Mouse (Mus musculus) left cerebral cortex, postnatal 25 days (tissue): ENCODE measurements around the gene Btnl6. TPM values are rescaled to one million over a fixed set of nuclear protein-coding genes. Genes with fewer than 3 reads are reported as not detected.
"Not testable (repeated sequence)": the region's sequence is repeated elsewhere in the genome, so short reads cannot be mapped to it uniquely, and the experiment has no call there.

ENCODE experiments used
- DNase-seq, 2 experiments: peaks; one replicate each; pipeline ENCODE4 v3.0.0; 2022; ENCODE audit warnings: low spot score in 2 of 2, mixed read lengths in 1 of 2
- intact Hi-C: fragments of 180-260 bp; cut with DNase I; formaldehyde crosslinking; loops from one replicate; pipeline ENCODE4 v1.15.1; 2025
- total RNA-seq, 2 experiments: library from RNA; stranded (reverse); gene quantifications; 2 replicates each; pipeline ENCODE4 v1.2.3; 2021

Gene Btnl6
- total RNA-seq, 2 experiments from 2014 or later = not detected

DNA sequence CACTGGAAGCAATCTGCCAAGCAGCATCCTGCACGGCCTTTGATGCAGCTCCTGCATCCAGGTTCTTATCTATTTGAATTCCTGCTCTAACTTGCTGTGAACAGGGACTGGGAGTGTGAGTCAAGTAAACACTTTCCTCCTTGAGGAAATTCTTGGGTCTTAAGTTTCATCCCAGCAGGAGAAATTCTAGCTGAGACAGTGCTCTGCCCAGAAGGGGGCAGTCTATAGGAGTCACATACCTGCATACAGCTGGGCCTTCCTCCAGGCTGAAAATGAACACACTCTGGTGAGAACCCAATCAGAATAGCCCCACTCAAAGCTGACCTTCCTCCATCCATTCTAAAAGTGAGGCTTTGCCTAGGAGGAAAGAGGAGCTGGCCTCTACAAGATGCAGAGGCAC is 5.4 kb downstream of the Btnl6 start:
- DNase-seq, intact Hi-C loops: not testable (repeated sequence)

DNA sequence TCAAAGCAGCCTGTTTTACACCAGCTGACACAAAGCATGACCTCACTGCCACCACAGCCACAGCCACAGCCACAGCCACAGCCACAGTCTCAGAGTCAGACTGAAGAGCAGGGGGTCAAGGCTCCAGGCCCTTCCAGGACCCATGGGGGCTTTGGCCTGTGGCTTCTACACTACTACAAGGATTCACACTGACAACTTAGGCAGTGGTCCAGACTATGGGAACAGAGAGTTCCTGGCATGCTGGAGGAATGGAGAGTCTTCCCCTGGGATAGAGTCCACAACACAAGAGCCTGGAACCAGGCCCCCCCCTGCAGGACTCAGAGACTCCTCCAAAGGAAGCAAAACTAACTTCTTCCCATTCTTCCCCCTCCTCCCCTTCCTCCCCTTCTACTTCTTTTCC is 9.6 kb downstream of the Btnl6 start:
- intact Hi-C loops = no loop called here
- DNase-seq = no peak

DNA sequence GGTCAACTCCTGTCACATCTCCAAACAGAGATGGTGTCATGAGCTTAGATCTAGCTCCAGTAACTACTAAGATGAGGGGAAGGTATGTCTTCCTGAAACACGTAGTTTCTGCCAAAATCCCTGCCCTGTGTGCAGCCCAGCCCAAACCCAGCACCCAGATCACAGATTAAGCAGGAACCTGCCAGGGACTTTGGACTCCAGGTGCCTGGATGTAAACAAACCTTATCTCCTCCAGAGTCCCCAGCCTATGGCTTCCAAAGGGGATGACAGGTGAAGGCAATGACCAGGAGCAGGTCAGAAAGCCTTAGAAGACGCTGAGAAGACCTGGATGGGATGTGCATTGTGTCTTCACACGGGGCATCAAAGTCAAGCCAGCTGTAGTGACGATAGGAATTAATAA is 19.4 kb downstream of the Btnl6 start:
- intact Hi-C loops, DNase-seq: not testable (repeated sequence)

DNA sequence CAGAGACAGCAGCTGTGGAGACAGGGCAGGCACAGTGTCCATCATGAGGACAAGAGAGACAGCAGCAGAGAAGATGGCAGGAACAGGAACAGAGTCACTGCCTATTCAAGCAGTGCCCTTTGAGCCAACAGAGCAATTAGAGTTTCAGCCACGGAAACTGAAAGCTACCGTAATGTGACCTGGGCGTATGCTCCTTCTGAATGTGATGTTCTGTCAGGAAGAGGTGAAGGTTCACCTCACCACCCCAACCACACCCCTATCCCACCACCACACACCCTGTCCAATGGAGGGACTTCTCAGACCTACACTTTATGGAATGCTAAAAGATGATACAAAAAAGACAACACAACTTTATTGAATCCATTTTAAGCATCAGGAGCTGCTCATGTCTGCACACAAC is 19.8 kb downstream of the Btnl6 start:
- DNase-seq, intact Hi-C loops: not testable (repeated sequence)

DNA sequence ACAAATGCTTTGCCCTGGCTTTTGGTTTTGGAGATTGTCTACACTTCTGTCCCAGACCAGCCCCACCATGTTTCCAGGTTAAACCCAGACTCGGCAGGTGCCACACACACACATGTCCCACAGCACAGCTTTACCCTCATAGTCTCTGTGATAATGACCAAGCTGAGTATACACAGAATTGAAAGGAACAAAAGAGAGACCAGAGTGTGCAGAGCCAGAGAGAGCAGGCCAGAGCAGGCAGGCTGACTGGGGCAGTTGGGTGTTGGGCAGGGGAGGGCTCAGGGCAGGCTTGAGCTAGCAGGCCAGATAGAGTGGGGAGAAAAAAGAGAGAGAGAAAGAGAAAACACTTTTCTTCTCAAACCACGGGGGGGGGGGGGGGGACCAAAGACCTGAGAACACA is 20.6 kb downstream of the Btnl6 start:
- no peak for DNase-seq
- intact Hi-C loops = no loop called here

DNA sequence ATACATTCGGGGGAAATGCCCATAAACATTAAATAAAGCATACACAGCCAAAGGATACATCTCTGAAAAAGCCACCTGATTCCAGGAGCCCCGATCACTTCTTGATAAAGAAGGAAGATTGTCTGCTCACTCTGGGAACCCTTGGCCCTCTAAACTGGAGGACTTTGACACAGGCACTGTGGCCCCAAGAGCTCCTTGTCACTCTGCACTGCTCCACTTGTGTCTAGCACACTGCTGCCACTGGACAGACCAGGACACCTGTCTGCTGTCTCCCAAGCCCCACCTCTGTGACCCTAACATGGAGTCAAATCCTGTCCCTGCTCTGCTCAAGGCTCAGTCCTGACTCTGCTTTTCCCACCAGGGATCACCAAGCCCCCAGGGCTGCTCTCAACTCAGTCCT is 22.0 kb downstream of the Btnl6 start:
- intact Hi-C loops, DNase-seq: not testable (repeated sequence)

DNA sequence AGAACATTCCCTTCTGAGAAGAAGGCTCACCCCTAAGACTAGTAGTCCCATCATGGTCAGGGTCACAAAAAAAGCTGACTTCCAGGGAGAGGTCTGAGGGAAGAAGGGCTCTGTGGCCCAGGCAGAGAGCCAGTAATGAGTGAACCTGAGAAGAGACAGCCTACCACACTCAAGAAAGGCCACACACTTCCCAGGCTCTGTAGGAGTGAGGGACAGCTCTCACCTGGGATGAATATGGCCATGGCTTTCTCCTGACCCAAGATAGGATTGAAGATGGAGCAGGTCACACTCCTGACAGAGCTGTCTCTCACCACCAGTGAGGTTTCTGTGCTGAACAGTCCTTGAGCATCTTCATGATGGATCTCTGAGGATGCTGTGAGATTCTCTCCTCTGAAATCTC is 24.4 kb downstream of the Btnl6 start:
- no peak for DNase-seq
- intact Hi-C loops = no loop called here

DNA sequence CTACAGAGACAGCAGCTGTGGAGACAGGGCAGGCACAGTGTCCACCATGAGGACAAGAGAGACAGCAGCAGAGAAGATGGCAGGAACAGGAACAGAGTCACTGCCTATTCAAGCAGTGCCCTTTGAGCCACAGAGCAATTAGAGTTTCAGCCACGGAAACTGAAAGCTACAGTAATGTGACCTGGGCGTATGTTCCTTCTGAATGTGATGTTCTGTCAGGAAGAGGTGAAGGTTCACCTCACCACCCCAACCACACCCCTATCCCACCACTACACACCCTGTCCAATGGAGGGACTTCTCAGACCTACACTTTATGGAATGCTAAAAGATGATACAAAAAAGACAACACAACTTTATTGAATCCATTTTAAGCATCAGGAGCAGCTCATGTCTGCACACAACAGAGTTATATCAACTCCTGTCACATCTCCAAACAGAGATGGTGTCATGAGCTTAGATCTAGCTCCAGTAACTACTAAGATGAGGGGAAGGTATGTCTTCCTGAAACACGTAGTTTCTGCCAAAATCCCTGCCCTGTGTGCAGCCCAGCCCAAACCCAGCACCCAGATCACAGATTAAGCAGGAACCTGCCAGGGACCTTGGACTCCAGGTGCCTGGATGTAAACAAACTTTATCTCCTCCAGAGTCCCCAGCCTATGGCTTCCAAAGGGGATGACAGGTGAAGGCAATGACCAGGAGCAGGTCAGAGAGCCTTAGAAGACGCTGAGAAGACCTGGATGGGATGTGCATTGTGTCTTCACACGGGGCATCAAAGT is 39.7 kb downstream of the Btnl6 start, which contains the start of gene Btnl4:
TSS of gene Btnl4 (minus strand) at position 81 of the 776 bp plus-strand sequence.
- DNase-seq = not testable (repeated sequence)
- intact Hi-C loops = loop anchor here (5.0 kb wide), 1 partner anchor 105 kb away; no protein-coding TSS in a partner anchor

DNA sequence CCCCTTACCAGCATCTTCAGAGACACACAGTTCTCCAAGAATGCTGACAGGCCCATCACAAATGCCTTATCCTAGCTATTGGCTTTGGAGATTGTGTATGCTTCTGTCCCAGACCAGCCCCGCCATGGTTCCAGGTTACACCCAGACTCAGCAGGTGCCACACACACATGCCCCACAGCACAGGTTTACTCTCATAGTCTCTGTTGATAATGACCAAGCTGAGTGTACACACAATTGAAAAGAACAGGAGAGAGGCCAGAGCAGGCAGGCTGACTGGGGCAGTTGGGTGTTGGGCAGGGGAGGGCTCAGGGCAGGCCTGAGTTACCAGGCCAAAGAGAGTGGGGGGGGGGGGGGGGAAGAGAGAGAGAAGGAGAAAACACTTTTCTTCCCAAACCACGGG is 40.7 kb downstream of the Btnl6 start:
- intact Hi-C loops = loop anchor here (5.0 kb wide), 1 partner anchor 104 kb away; no protein-coding TSS in a partner anchor
- no peak for DNase-seq

DNA sequence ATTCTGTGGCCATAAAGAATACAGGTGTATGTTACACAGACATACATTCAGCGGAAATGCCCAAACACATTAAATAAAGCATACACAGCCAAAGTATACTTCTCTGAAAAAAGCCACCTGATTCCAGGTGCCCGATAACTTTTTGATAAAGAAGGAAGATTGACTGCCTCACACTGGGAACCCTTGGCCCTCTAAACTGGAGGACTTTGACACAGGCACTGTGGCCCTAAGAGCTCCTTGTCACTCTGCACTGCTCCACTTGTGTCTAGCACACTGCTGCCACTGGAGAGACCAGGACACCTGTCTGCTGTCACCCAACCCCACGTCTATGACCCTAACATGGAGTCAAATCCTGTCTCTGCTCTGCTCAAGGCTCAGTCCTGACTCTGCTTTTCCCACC is 42.1 kb downstream of the Btnl6 start:
- intact Hi-C loops = loop anchor here (5.0 kb wide), 1 partner anchor 103 kb away; no protein-coding TSS in a partner anchor
- DNase-seq = no peak

DNA sequence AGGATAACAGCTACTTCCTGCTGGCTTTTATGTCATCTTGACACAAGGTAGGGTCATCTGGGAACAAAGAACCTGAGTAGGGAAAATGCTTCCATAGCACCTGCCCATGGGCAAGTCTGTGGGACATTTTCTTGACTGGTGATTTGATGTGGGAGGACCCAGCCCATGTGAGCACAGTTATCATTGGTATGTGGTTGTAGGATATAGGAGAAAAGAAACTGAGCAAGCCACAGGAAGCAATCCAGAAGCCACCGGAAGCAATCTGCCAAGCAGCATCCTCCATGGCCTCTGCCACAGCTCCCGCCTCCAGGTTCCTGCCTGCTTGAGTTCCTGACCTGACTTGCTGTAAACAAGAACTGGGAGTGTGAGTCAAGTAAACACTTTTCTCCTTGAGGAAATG is 46.7 kb downstream of the Btnl6 start:
- intact Hi-C loops = loop anchor here (5.0 kb wide), 1 partner anchor 47 kb away; the partner anchor contains the start of gene Btnl6
- no peak for DNase-seq

DNA sequence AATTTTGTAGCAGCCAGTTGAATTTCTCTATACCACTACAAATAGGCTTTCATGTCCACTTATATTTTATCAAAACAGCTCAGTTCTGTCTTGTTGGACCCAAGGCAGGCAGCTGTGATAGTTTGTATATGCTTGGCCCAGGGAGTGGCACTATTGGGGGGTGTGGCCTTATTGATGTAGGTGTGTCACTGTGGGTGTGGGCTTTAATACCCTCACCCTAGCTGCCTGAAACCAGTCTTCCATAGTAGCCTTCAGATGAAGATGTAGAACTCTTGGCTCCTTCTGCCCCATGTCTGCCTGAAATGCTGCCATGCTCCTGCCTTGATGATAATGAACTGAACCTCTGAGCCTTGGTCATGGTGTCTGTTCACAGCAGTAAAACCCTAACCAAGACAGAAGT is 51.2 kb downstream of the Btnl6 start:
- DNase-seq, intact Hi-C loops: not testable (repeated sequence)

DNA sequence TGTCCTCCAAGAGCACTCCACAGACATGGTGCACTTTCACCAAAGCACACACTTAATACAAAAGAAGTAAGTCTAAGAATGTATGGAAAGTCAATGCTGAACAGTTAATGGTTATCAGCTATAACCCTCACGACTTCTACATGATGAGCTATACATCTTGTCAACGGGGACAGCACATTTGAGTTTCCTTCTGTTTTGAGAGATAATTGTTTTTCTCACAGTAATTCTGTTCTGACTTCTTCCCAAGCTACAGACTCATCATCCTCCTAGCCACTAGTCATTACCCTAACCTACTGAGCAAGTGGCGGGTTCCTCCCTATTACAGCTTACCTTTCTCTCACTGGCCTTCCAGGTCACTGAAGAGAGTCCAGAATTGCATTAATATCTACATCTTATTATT is 57.9 kb downstream of the Btnl6 start:
- no peak for DNase-seq
- intact Hi-C loops = no loop called here

Other genes with a start within 250 kb of the Btnl6 start
- gene H2-Aa, start 229.5 kb downstream of the Btnl6 start, total RNA-seq = 1 to 10 TPM; 1.9 to 2.1 TPM
- 1 to 10 TPM; 2.9 to 3.4 TPM for gene H2-Eb1, start 211.5 kb downstream of the Btnl6 start, total RNA-seq
- gene H2-Eb2, start 191.7 kb downstream of the Btnl6 start, total RNA-seq = not detected
- under 1 TPM; 0.71 to 0.73 TPM for gene Btnl2, start 162.5 kb downstream of the Btnl6 start, total RNA-seq
- gene Btnl1, start 140.2 kb downstream of the Btnl6 start, total RNA-seq = not detected
- 1 to 10 TPM; 2.3 to 4.7 TPM for gene BC051142, start 118.5 kb downstream of the Btnl6 start, total RNA-seq
- gene Btnl4, start 40.0 kb downstream of the Btnl6 start, total RNA-seq = not detected
- gene Notch4, start 46.9 kb upstream of the Btnl6 start, total RNA-seq = 10 to 100 TPM; 10.9 to 11.9 TPM
- 1 to 10 TPM; 1.9 to 2.9 TPM for gene Gpsm3, start 72.5 kb upstream of the Btnl6 start, total RNA-seq
- 10 to 100 TPM; 52.7 to 56.1 TPM for gene Pbx2, start 73.9 kb upstream of the Btnl6 start, total RNA-seq
- gene Ager, start 80.5 kb upstream of the Btnl6 start, total RNA-seq = under 1 TPM; 0.55 to 0.71 TPM
- gene Rnf5, start 86.3 kb upstream of the Btnl6 start, total RNA-seq = 10 to 100 TPM; 71.4 to 76.3 TPM
- gene Agpat1, start 86.9 kb upstream of the Btnl6 start, total RNA-seq = 100 to 1,000 TPM; 169 to 174 TPM
- gene Egfl8, start 98.6 kb upstream of the Btnl6 start, total RNA-seq = 1 to 10 TPM; 3.9 to 5.1 TPM
- gene Ppt2, start 111.2 kb upstream of the Btnl6 start, total RNA-seq = 10 to 100 TPM; 45.8 to 46.4 TPM
- 100 to 1,000 TPM; 171 to 183 TPM for gene Prrt1, start 112.2 kb upstream of the Btnl6 start, total RNA-seq
- 10 to 100 TPM; 12.0 to 17.0 TPM for gene Fkbpl, start 127.4 kb upstream of the Btnl6 start, total RNA-seq
- gene Atf6b, start 129.8 kb upstream of the Btnl6 start, total RNA-seq = 10 to 100 TPM; 72.7 to 72.8 TPM
- 1 to 10 TPM; 1.2 to 1.6 TPM for gene Tnxb, start 153.2 kb upstream of the Btnl6 start, total RNA-seq
- gene C4b, start 226.5 kb upstream of the Btnl6 start, total RNA-seq = 10 to 100 TPM in 1 of 2 experiments, 1 to 10 TPM in 1; 7.6 to 10.3 TPM